Mouse (Mus musculus): ENCODE results near the gene Pbld2. TPM values are rescaled to one million over a fixed set of nuclear protein-coding genes. Genes with fewer than 3 reads are reported as not detected.

Pbld2 gene
- 1 to 10 TPM; 1.7 to 2.3 TPM for total RNA-seq (2021)

GRCm38 (mm10) chr10:63023749-63024579, at the start of gene Pbld2, which contains the start of gene Hnrnph3:
Gene Pbld2, plus strand, starts transcription at chr10:63024315.
Gene Hnrnph3, minus strand, starts transcription at chr10:63024217.
- peak; percentile 99 for DNase-seq

- DNase-seq = no peak
Observed at GRCm38 (mm10) chr10:62979667-62980038, 44.5 kb upstream of the Pbld2 start.

DNA sequence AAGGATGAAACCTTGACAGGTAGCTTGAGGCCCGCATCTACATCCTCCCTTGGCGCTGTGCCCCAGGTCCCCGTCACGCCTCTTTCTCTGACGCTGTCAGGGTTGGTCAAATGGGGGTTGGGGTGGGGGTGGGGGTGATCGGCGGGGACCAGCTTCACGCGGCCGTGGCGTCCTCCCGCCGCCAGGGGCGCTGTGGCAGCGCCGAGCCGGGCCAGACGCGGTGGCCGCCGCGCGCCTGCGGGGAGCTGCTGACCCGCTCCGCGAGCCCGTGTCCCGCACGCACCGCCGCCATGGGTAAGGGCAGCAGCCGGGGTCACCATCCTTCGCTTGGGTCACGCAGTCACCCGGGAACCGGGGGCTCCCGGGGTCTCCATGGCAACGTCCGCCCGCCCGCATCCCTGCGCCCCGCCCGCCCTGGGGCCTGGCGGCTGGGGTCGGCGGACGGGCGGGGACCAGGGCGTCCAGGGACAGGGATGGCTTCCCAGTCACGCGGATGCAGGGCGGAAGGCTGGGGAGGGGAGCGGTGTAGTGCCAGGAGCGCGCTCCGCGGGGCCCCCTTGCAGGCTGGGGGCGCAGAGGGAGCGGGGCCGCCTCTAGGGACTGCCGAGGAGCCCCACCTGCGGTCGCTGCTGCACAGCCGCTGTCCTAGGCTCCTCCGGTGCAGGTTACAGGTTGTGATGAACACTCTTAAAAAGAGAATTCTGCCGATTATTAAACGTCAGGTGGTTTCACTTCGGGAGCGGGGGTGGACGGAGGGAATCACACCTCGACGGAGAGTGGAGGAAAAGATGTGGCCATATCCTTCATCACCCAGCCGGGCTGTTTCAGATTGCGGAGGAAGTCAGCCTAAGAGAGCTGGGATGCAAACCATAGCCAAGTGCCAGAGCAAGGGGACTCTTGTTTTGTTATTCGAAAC, 43.8 kb upstream of the Pbld2 start, which contains the start of gene Rufy2:
Gene Rufy2 (plus strand): TSS at position 185 of the 916 bp plus-strand sequence.
- peak; percentile 85 to 88 for DNase-seq

DNA sequence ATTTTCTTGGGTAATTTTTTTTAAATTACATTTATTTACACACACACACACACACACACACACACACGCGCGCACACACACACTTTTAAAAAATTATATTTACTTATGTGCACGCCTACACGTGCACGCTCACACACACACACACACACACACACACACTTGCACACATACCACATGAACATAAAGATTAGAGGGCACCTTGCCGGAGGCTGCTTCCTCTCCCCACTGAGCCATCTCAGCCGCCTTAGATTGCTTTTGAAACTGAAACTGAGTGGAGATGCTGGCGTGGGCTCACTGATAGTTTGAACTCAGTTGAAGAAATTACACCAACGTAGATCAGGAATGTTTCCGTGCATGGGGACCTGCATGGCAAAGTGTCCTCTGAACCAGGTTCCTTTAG, 40.0 kb upstream of the Pbld2 start:
- no peak for DNase-seq

DNA sequence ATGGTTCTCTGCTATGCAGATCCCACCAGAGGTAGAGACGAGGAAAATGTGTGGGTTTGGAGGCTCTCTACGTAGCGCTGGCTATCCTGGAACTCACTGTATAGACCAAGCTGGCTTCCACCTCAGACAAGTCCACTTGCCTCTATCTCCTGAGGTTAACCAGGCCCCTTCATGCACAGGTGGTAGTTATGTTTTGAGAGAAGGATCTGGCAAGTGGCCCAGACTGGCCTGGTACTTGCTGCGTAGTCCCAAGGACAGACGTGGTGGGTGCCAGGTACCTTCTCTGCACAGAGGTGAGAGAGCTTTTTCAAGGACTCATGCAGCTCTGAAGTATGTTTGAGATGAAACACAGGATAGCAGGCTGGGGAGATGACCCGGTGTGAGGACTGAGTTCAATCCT, 39.6 kb upstream of the Pbld2 start:
- no peak for DNase-seq

DNA sequence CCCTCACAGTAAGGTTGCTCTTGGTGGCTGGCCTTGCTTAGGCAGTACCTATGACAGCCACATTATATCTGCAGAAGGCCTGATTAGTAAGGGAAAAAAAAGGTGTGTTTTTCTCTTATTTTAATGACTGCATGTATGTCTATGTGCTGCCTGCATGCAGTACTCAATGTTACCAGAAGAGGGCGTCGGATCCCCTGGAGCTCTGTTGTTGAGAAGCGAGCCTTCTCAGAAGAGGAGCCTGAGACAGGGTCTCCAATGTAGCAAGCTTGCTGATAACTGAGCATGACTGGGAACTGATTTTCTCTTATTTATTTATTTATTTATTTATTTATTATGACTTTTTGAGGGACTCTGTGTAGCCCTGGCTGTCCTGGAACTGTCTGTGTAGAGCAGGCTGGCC, 36.8 kb upstream of the Pbld2 start:
- DNase-seq = no peak

DNA sequence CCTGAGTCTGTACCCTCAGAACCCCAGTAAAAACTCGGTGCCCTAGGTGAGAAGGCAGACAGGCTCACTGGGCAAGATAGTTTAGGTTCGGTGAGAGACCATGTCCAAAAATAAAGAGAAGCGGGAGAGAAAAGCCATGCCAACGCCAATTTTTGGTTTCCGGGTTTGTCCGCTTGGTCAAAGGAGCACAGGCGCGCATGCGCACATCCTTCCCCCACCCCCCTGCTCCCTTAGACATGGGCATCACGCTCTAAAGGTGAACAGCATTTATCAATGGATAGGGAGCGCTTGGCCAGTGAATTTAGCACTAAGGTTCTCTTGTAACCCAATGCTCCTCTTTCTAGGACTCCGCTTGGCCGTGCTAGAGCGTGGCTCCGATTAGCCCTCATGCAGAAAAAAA, 33.5 kb upstream of the Pbld2 start:
- no peak for DNase-seq

DNA sequence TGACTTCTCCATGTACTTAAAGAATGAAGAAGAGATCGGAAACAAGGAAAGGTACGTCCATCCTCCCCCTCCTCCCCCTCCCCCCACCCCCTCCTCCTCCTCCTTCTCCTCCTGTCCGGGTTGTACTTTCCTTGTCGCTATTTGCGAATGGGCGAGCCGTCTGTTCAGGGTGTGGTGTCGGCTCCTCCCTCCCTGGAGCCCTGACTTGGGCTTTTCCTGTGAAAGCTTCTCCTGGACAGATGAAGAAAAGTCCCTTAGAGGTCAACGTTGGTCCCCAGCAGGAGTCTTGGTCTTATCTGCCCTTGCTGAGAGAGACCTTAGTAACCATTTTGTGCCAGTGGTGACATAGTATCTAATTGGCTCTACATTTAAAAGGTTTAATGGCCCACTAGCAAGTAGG, 30.1 kb upstream of the Pbld2 start:
- DNase-seq = no peak

- no peak for DNase-seq
Observed at GRCm38 (mm10) chr10:63000584-63000983, 23.5 kb upstream of the Pbld2 start.

- DNase-seq = no peak
Observed at GRCm38 (mm10) chr10:63003252-63003651, 20.9 kb upstream of the Pbld2 start.

DNA sequence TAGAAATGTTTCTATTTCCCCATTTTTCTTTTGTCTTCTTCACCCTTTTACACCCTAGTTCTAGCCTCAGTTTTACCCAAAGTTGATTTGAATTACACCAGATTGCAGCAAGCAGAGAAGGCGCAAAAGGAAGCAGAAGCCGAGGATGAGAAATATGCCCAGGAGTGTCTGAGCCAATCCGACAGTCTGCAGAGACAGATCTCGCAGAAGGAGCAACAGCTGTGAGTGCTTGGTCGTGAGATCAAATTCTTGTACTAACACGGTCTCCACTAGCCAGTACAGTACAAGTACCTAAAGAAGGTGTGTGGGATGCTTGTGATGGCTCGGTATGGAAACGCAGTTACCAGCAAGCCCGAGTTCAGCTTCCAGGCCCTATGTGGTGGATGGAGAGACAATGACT, 19.6 kb upstream of the Pbld2 start:
- peak; percentile 48 to 57 for DNase-seq

DNA sequence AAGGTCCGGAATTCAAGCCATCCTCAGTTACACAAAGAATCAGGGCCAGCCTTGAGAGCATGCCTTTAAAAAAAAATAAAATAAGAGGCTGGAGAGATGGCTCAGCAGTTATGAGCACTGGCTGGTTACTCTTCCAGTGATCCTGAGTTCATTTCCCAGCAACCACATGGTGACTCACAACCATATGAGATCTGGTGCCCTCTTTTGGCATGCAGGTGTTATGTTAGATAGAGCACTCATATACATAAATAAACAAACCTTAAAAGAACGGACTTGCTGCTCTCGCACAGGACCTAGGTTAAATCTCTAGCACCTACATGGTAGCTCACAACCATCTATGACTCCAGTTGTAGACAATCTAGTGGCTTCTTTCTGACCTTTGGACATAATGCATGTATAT, 15.9 kb upstream of the Pbld2 start:
- no peak for DNase-seq

GRCm38 (mm10) chr10:63010268-63010667, 13.8 kb upstream of the Pbld2 start:
- no peak for DNase-seq

GRCm38 (mm10) chr10:63011556-63011955, 12.6 kb upstream of the Pbld2 start:
- no peak for DNase-seq

GRCm38 (mm10) chr10:63013476-63013875, 10.6 kb upstream of the Pbld2 start:
- DNase-seq = no peak

- no peak for DNase-seq
Observed at GRCm38 (mm10) chr10:63014168-63014567, 9.9 kb upstream of the Pbld2 start.

GRCm38 (mm10) chr10:63019304-63019703, 4.8 kb upstream of the Pbld2 start:
- DNase-seq = no peak

DNA sequence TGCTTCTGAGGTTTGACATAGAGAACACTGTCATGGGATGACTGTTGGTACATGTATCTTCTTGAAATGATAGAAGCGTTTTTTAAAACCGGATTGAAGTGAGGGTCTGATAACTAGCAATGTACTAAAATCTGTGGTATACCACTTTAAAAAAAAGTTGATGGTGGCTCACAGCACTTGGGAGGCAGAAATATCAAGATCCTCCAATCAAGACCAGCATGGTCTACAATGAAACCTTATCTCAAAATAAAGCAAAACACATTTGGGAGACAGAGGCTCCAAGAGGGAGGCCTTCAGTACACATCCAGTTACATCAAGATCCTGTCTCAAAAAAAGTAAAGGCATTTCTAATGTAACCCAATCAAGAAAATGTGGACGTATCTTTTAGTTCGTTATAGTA, 2.4 kb upstream of the Pbld2 start:
- no peak for DNase-seq

DNA sequence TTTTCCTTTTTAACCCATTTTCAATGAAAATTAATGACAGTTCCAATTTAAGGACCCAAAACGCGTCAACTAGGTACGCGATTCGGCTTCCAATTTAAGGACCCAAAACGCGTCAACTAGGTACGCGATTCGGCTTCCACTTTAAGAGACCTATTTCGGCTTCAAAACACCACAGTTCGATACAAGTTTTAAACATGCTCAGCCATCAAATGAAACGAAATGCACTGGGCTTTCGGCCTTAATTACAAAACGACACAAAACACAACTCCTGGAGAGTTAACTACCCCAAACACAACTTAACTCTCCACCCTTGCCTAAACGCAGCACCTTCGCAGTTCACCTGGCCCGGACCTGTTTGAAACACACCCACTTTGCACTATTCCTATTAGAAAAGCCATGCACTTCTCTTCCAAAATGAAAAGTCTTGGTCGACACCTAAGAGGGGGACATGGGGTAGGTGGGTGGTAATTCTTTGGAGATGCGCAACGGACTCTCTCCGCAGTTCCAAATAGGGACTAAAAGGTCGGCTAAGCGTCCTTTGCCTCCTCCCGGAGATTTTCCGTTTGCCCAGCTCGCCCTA, 1.5 kb upstream of the Pbld2 start:
- no peak for DNase-seq

GRCm38 (mm10) chr10:63023121-63023748, 880 bp upstream of the Pbld2 start:
- peak; percentile 63 to 67 for DNase-seq

- no peak for DNase-seq
Observed at GRCm38 (mm10) chr10:63024580-63024910, 430 bp downstream of the Pbld2 start.

DNA sequence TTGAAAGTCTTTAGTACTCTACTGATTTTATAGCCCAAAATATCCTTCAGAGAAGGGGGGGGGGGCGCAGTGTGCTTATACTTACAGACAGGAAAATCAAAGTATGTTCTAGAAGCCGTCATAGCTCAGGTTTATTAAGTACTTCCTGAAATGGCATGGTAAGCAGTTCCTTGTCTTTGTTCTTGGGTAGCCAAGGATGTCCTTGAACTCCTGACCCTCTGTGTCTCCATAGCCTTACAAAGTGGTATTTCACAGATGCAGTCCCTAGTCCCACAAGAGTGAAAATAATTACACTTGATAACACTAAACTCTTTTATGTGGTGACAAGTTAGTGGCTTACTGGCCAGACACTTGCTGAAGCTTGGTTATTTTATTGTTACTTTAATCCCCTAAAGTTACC, 901 bp downstream of the Pbld2 start:
- DNase-seq = no peak

Data from layer of hippocampus, postnatal 36 days (tissue).